Mouse (Mus musculus): ENCODE results near the gene Tmem63c. TPM values are rescaled to one million over a fixed set of nuclear protein-coding genes. Genes with fewer than 3 reads are reported as not detected.

The Tmem63c gene
- polyA plus RNA-seq, 1 experiment from 2014 or later: 0.12 TPM

- Histone ChIP-seq H3K27me3 (replicated peaks; ENCODE audit: insufficient read depth, low read length) (no peaks in the 10 kb centered on the region), H3K36me3 (ENCODE audit: insufficient read depth, low read length) (no peaks in the 10 kb centered on the region), H3K4me2 (replicated peaks; ENCODE audit: low read depth, low read length) (no peak overlapping the region), H3K9me3 (ENCODE audit: low read length) (no peaks in the 10 kb centered on the region), H3K9ac (replicated peaks; ENCODE audit: low read depth) (no peak overlapping the region), H3K4me1 (ENCODE audit: insufficient read depth, low read depth, low read length) (no peaks in the 10 kb centered on the region), H3K27ac (ENCODE audit: low read length) (no peak overlapping the region), H3K4me3 (ENCODE audit: low read depth, low read length) (no peak overlapping the region)
- WGBS: 27% methylated on average over 9 of the region's 16 CpGs
- TF ChIP-seq CTCF (IDR thresholded peaks at IDR 0.05) (peak; percentile 88), EP300 (IDR thresholded peaks at IDR 0.05) (no peak)
- DNase-seq (ENCODE audit: low spot score) (peak; percentile 80), ATAC-seq (no peak)
Observed at GRCm38 (mm10) chr12:87052661-87053321, 31.7 kb downstream of the Tmem63c start.

GRCm38 (mm10) chr12:87054873-87055272 is 33.7 kb downstream of the Tmem63c start:
- Histone ChIP-seq H3K4me2 (replicated peaks; ENCODE audit: low read depth, low read length) (no peak overlapping the region), H3K4me3 (ENCODE audit: low read depth, low read length) (no peak overlapping the region), H3K9ac (replicated peaks; ENCODE audit: low read depth) (no peak overlapping the region), H3K4me1 (ENCODE audit: insufficient read depth, low read depth, low read length) (no peaks in the 10 kb centered on the region), H3K9me3 (ENCODE audit: low read length) (no peaks in the 10 kb centered on the region), H3K36me3 (ENCODE audit: insufficient read depth, low read length) (no peaks in the 10 kb centered on the region), H3K27ac (ENCODE audit: low read length) (no peak overlapping the region), H3K27me3 (replicated peaks; ENCODE audit: insufficient read depth, low read length) (no peaks in the 10 kb centered on the region)
- WGBS: 53% methylated on average over 7 of the region's 7 CpGs
- DNase-seq (ENCODE audit: low spot score) (no peak), ATAC-seq (no peak)
- TF ChIP-seq CTCF (IDR thresholded peaks at IDR 0.05) (no peak), EP300 (IDR thresholded peaks at IDR 0.05) (no peak)

- 49% methylated on average over 17 of the region's 17 CpGs for WGBS
- Histone ChIP-seq H3K4me1 (ENCODE audit: insufficient read depth, low read depth, low read length) (no peaks in the 10 kb centered on the region), H3K9me3 (ENCODE audit: low read length) (no peaks in the 10 kb centered on the region), H3K4me2 (replicated peaks; ENCODE audit: low read depth, low read length) (no peak overlapping the region), H3K27me3 (replicated peaks; ENCODE audit: insufficient read depth, low read length) (no peaks in the 10 kb centered on the region), H3K36me3 (ENCODE audit: insufficient read depth, low read length) (no peaks in the 10 kb centered on the region), H3K4me3 (ENCODE audit: low read depth, low read length) (no peak overlapping the region), H3K9ac (replicated peaks; ENCODE audit: low read depth) (no peak overlapping the region), H3K27ac (ENCODE audit: low read length) (no peak overlapping the region)
- DNase-seq (ENCODE audit: low spot score): no peak
- no peak for TF ChIP-seq EP300 (IDR thresholded peaks at IDR 0.05)
- TF ChIP-seq CTCF (IDR thresholded peaks at IDR 0.05): no peak
- ATAC-seq: no peak
Observed at GRCm38 (mm10) chr12:87057066-87057465, 35.9 kb downstream of the Tmem63c start.

GRCm38 (mm10) chr12:87065446-87065845 is 44.3 kb downstream of the Tmem63c start:
- WGBS: 82% methylated on average over 11 of the region's 11 CpGs
- Histone ChIP-seq H3K27me3 (replicated peaks; ENCODE audit: insufficient read depth, low read length) (no peaks in the 10 kb centered on the region), H3K36me3 (ENCODE audit: insufficient read depth, low read length) (no peaks in the 10 kb centered on the region), H3K27ac (ENCODE audit: low read length) (no peak overlapping the region), H3K4me3 (ENCODE audit: low read depth, low read length) (no peak overlapping the region), H3K4me2 (replicated peaks; ENCODE audit: low read depth, low read length) (no peak overlapping the region), H3K9ac (replicated peaks; ENCODE audit: low read depth) (no peak overlapping the region), H3K4me1 (ENCODE audit: insufficient read depth, low read depth, low read length) (no peaks in the 10 kb centered on the region), H3K9me3 (ENCODE audit: low read length) (no peaks in the 10 kb centered on the region)
- TF ChIP-seq CTCF (IDR thresholded peaks at IDR 0.05) (no peak), EP300 (IDR thresholded peaks at IDR 0.05) (no peak)
- DNase-seq (ENCODE audit: low spot score): no peak
- no peak for ATAC-seq

- Histone ChIP-seq H3K36me3 (ENCODE audit: insufficient read depth, low read length) (no peaks in the 10 kb centered on the region), H3K4me2 (replicated peaks; ENCODE audit: low read depth, low read length) (no peak overlapping the region), H3K4me3 (ENCODE audit: low read depth, low read length) (no peak overlapping the region), H3K27ac (ENCODE audit: low read length) (no peak overlapping the region), H3K9ac (replicated peaks; ENCODE audit: low read depth) (no peak overlapping the region), H3K4me1 (ENCODE audit: insufficient read depth, low read depth, low read length) (no peaks in the 10 kb centered on the region), H3K27me3 (replicated peaks; ENCODE audit: insufficient read depth, low read length) (no peaks in the 10 kb centered on the region), H3K9me3 (ENCODE audit: low read length) (no peaks in the 10 kb centered on the region)
- DNase-seq (ENCODE audit: low spot score): peak; percentile 40
- no peak for ATAC-seq
- TF ChIP-seq CTCF (IDR thresholded peaks at IDR 0.05): no peak
- no peak for TF ChIP-seq EP300 (IDR thresholded peaks at IDR 0.05)
- 71% methylated on average over 5 of the region's 5 CpGs for WGBS
Observed at GRCm38 (mm10) chr12:87066429-87066828, 45.3 kb downstream of the Tmem63c start.

- H3K27me3 ChIP-seq (replicated peaks; ENCODE audit: insufficient read depth, low read length): no peaks in the 10 kb centered on the region
- H3K9ac ChIP-seq (replicated peaks; ENCODE audit: low read depth): no peak overlapping the region
- 57% methylated on average over 5 of the region's 5 CpGs for WGBS
- no peaks in the 10 kb centered on the region for H3K9me3 ChIP-seq (ENCODE audit: low read length)
- TF ChIP-seq EP300 (IDR thresholded peaks at IDR 0.05): no peak
- TF ChIP-seq CTCF (IDR thresholded peaks at IDR 0.05): no peak
- DNase-seq (ENCODE audit: low spot score): no peak
- no peak for ATAC-seq
- H3K4me3 ChIP-seq (ENCODE audit: low read depth, low read length): no peak overlapping the region
- H3K27ac ChIP-seq (ENCODE audit: low read length): no peak overlapping the region
- H3K4me2 ChIP-seq (replicated peaks; ENCODE audit: low read depth, low read length): no peak overlapping the region
- H3K36me3 ChIP-seq (ENCODE audit: insufficient read depth, low read length): no peaks in the 10 kb centered on the region
- no peaks in the 10 kb centered on the region for H3K4me1 ChIP-seq (ENCODE audit: insufficient read depth, low read depth, low read length)
Observed at GRCm38 (mm10) chr12:87070520-87070919, 49.4 kb downstream of the Tmem63c start.
